Mouse (Mus musculus) T-cell, adult 2 months (primary cell): ENCODE data around the gene Tm4sf5.
A peak's percentile ranks its signal among the peaks of the same experiment; 100 is the strongest.
"Not testable (repeated sequence)": the region's sequence is repeated elsewhere in the genome, so short reads cannot be mapped to it uniquely, and the experiment has no call there.

Source experiments
- DNase-seq: peaks from one replicate; pipeline ENCODE4 v3.0.0; 2022; ENCODE audit warnings: low spot score

Gene Tm4sf5

DNA sequence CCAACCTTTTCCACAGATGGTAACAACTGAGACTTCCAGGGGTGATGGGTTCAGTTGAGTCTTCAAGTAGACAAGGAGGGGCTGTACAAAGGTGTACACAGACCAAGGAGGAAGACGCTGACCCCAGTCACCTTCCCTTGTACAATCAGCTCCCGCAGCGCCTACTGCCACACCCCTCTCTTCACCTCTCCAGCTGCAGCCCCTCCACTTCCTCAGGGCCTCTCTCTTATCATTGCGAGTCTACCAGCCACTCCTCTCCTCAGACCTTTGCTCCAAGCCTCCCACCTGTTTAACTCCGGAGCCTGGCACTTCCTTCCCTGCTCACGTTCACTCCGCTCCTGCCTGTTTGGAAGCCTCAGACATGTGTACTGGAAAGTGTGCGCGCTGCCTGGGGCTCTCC, at the start of gene Tm4sf5:
TSS of gene Tm4sf5 (plus strand) at position 275 of the 400 bp plus-strand sequence.
- DNase-seq, result no peak

DNA sequence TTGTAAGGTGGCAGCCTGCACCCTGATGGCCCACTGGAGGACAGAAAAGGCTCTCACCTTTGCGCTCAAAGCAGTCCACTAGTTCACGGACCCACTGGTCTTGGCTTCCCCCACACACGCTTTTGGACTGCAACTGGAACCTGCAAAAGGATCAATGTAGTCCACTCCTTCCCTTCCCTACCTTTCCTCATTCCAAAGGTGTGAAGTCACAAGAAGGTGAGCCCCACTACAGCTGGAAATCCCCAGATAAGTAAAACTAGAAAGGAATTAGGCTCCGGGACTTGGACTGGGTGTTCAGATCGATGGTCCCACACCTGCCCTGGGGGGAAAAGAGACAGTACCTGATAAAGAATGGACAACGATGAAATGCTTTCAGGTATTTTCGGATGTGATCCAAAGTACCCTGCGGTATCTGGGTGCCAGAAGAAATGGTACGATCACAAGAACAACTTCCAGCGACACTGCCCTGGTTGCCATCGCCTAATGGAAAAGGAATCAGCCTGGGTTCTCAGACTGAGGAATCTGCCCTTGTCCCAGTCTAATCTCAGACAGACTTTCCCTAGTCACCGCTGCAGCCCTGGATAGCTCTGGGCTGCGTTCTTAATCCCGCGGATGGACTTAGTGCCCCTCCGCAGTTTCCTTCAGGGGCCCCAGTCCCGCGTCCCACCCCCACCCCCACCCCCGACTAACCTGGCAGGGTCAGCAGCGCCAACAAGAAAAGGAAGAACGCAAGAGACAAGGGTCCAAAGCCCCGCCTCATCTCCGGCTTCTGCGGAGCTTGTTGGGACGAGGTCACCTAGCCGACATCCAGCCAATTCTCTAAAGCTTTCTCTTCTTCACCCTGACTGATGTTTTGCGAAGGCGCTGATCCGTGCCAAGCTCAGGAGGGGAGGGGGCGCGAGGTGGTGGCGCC, 46.1 kb upstream of the Tm4sf5 start, which contains the start of gene Zmynd15:
TSS of gene Zmynd15 (plus strand) at position 746 of the 913 bp plus-strand sequence.
- DNase-seq, result no peak

DNA sequence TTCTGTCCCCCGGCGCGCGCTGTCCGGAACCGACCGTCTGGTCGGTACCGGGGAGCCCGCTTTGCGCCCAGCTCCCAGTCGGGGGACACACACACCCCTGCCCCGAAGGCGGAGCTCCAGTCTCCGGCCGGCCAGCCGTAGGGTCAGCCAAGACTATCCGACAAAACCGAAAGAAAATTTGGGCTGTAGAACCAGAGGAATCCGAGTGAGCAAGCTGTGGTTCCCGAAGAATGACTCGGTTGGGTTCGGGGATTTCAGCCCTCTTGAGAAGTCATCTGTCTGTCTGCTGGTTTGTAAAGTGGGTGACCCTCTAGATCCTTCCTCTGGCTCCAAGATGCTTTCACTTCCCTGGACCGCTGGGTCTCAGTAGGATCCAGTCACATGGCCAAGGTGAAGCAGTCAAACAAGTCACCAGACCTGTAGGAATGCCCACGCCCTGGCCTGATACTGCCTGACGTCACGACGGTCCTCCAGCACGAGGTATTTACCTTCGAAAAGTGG, 45.4 kb upstream of the Tm4sf5 start, which contains the start of gene Cxcl16:
TSS of gene Cxcl16 (minus strand) at position 384 of the 501 bp plus-strand sequence.
- no peak for DNase-seq

DNA sequence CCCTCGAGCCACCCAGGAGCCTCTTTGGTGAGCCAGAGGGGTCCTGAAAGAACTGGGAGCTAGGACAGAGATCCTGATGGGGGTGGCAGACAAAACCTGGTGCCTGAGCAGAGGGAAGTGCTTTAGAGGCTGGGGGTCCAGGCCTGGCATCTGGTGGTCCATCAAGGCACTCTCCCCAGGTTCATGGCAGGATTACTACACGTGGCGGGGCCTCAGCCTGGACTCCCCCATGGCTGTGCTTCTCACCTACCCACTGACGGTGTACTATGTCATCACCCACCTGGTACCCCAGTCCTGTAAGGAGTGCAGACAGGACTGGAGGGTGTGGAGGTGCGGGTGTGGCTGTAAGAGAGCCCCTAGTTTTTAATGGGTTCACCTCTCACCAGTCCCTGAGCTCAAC, 41.1 kb upstream of the Tm4sf5 start:
- no peak for DNase-seq

DNA sequence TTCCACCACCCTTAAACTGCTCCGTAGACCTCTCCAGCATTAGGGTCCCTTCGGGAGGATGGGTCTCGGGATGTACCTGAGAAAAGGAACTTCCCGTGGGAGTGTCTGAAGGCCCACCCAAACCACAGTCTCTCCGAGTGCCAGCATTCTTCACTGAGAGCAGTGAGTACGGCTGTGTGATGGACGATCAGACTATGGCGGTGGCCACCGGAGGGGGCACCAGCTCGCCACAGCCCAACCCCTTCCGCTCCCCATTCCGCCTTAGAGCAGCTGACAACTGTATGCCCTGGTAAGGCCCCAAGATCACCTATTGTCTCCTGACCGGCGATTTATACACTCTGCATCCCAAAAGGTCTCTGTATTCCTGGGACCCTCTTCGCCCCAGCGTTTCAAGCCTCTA, 39.8 kb upstream of the Tm4sf5 start:
- no peak for DNase-seq

DNA sequence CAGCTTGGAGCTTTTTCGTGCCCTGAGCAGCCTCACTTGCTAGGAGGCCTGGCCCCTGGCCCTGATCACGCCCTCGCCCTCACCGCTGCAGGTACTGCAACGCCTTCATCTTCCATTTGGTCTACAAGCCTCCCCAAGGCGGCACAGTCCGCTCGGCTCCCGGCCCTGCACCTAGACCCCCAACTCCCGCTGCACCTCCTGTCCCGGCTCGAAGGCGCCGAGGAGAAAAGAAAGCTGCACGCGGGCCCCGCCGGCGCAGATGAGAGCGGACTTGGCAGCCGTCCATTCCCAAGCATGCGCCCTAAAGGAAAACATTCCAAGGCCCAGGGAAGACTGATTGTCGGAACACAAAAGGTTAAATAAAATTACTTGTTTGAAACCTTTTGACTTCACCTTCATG, 39.2 kb upstream of the Tm4sf5 start:
- no peak for DNase-seq

DNA sequence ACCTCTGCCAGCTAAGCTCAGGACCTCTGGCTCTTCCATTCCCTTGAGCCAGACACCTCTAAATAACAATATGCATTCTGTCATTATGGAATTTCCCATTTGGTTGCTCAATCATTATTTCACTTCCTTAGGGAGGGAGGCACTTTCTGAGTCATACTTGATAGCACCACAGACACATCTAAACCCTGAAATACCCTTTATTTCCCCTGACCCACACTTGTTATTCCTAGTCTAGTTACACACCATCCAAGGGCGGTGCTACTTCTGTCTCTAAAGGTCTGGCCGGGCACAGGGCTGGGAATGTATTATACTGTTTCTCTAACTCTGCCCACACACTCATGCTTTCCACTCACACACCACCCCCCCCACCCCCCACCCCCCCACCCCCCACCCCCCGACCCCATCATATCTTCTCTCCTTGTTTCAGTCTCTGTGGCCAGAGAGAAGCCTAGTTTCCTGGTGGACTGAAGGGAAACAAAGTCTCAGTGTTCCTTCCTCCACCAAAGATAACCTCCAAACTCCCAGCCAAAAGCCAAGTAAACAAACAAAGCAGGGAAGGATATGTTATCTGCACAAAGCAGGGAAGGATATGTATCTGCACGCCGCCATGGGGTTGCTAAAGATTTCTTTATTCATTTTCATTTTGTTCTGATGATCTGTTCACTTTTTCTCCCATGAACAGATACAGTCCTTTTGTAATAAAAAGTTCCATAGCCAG, 37.0 kb upstream of the Tm4sf5 start:
- no peak for DNase-seq

DNA sequence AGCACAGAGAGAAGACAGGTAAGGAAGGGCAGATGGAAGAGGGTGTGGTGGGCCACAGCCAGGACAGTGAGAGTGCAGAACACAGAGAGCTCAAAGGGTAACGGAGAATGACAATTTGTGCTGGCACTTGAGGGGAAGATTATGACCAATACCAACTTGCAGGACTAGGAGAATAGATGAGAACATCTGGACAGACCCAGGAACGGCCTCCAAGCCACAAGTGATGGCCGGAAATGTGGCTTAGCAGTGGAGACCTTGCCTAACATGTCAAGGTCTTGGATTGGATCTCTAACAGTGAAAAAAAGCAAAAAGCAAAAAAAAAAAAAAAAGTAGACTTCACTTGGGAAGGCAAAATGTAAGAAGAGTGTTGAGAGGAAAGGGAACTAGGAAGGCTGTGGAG, 35.3 kb upstream of the Tm4sf5 start:
- no peak for DNase-seq

DNA sequence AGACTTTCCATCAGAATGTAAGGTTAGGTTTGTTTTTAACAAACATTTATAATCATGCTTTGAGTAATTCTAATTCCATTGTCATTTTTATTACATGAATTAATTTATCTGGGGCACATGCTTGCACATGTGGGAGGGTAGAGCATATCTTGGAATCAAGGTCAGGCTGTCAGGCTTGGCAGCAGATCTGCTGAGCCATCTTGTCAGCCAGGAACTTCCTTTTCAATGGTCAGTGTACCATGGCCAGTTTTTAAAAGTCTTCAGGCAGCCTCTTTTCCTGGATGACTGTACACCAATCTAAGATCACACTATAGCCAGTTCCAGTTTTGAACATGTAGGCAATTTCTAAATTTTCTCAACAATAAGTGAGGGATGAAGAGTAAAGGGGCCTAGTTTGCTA, 32.3 kb upstream of the Tm4sf5 start:
- no peak for DNase-seq

DNA sequence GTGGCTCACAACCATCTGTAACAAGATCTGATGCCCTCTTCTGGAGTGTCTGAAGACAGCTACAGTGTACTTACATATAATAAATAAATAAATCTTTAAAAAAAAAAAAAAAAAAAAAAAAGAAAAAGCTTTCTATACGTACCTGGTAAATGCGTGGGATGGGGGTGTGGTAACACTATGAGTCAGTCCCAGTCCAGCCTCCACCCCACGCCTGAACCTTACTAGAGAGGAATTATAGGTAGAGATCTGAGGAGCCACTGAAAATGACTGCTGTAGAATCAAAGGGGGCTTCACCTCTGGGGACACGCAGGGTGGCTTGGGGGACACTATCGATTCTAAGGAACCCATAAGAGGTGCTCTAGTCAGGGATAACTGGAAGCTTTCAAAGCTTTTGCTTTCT, 31.8 kb upstream of the Tm4sf5 start:
- not testable (repeated sequence) for DNase-seq

DNA sequence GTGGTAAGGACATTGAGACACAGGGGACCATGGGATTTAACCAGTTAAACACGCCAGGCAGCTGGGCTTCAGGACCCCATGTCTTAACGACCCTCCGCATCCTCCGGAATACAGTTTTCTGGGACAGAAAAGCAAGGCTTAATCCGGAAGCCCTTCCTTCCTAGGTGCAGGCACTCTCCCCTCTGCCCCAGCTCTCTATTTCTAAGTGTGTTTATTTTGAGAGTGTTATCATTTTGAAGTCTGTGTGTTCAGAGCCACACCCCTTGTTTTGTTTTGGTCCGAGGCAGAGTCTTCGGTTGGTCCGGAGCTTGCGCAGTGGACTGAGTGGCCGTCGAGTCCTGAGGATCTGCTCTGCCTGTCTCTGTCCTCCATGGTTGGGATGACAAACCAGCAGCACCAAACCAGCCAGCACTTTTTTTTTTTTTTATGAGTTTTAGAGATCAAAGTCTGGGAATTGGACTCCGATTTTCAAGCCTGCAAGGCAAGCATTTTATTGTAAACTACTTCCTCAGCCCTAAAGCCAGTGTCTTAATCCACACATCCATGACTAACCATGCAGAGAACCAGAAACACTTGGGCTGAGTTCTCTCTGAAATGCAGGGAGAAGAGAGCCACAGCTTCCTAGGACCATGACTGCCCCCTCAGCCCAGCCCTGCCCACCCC, 30.0 kb upstream of the Tm4sf5 start:
- DNase-seq, result no peak

DNA sequence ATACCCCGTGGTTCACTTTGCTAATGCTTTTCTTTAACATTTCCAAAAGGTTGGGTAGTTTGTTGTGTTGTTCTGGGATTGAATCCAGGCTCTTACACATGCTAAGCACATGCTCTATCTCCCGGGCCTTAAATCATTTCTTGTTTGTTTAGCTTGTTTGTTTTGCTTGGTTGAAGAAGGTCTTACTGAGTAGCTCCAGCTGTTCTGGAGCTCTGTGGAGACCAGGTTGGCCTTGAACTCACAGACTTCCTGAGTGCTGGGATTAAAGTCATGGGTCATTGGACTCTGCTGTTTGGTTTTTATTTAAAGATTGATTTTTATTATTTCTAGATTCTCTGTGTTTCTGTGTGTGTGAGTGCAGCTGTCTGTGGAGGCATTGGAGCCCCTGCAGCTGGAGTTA, 19.5 kb upstream of the Tm4sf5 start:
- no peak for DNase-seq

DNA sequence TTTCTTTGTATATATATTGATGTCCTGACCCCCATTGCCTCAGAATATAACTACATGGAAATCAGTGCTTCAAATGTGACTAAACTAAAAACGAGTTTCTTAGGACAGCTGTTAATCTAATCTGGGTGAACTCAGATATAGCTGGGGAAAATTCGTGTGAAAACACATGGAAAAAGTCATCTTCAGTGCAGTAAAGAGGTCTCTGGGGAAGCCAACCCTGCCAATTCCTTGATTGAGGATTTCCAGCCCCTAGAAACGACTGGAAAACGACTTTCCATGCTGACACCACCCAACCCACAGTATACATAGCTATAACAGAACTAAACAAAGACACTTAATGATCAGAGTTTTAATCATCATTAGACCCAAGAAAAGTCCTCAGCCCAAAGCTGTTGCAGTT, 17.2 kb upstream of the Tm4sf5 start:
- DNase-seq, result no peak

DNA sequence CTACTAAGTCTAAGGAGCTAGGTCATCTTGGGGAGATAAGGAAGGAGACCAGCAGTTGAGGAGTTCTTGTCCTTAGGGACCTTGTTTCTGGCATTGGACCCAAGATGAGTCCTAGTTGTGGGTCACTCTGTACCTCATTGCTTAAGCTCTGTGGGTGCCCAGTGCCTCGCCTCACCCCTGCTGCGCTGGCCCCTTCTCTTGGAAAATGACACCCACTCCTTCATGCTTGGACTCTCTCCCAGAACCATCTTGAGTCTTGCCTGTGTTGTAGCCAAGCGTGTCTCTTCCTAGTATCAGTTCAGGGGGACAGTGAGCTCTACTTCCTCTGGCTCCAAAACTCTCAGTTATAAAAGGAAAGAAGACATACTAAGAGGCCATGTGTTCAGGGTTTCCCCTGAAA, 15.9 kb upstream of the Tm4sf5 start:
- DNase-seq, result no peak

DNA sequence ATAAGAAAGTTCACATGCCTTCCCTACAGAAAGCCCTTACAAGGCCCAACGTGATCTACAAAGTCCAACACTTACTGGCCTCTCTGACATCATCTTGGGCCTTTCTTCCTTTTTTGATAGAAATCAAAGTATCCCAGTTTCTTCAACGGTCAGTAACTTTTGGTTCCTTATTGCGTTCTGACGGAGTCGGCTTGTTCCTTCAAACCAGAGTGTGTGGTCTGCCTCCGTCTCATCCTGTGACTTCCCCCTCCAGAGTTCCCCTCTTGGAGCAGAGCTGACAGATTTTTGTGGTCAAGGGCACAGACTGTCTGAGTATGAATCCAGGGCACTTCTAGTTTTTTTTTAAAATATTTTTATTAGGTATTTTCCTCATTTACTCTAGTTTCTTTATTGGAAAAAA, 15.4 kb upstream of the Tm4sf5 start:
- no peak for DNase-seq

DNA sequence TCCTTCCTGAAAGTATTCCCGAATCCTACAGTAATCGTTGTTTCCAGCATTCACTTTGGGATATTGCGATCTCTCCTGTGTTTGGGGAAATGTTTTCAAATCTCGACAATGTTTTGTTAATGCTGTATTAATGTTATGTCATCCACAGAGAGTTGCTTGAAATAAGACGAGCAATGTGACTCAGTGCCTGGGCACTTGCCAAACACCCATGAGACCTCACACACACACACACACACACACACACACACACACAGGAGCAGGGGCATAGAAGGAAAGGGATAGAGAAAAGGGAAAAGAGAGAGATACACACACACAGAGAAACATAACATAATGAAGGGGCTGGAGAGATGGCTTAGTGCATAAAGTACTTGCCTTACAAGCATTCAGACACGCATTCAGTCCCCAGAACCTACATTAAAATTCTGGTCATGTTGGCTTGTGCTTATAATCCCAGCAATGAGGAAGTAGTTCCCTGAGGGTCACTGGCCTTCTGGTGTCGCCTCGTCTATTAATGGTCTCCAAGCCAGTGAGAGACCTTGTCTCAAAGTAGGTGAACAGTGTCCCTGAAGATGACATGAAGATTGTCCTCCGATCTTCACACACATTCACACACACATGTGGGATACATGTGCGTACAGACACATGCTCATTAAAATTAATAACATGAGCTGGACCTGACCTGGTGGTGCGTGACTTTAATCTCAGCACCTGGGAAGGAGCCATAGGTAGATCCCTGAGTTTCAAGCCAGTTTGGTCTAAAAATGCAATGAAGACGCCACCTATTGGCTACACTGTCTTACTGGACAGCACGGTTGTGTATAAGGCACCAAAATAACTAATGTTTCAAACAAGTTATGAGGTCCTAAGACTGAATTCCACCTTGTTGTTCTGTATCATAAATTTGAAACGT, 5.2 kb upstream of the Tm4sf5 start:
- DNase-seq, result no peak

DNA sequence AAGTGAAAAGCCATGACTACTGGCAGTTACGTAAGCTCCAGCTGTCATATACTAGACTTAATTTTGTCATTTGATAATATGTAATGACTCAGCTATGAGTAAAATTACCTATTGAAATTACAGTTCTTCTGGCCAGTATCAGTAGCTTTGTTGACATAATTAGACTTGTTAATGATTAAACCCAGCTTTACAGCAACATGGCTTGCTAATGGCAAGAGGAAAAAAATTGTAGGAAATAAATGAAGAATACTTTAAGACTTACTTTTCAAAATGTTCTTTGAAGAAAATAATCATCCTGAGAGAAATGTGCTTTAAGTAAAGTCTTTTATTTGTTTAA, 4.6 kb upstream of the Tm4sf5 start:
- no peak for DNase-seq

DNA sequence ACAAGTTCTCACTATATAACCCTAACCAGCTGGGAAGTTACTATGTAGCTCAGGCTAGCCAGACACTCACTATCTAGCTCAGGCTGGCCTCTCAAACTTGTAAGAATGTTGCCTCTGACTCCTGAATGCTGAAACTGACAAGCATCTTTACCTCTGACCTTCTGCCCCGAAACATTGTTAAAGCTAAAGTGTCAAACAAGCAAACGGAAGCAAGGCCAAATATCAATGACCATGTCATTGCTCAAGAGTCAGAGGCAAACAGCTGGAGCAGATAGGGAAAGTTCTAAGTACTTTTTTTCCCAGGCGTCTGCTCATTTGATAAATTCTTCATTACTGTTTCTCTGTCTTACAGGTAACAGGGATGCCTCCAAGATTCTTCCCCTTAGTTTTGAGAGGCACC, 3.0 kb upstream of the Tm4sf5 start:
- DNase-seq, result no peak

DNA sequence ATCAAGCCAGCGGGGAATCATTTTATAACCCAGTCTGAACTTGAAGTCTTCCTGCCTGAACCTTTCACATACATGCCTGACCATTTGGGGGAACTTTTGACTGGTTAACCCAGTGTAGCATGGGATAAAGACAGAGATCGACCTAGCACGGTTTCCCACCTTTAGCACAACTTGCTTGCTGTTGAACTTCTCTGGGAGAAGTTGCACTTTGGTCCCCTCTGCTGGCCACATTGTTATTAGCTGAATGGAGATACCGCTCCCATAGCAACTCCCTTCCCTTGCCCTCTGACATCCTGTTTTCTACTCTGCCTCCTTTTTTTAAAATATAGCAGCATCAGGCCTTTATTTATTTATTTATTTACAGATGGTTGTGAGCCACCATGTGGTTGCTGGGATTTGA, 1.3 kb downstream of the Tm4sf5 start:
- peak; percentile 79 for DNase-seq

DNA sequence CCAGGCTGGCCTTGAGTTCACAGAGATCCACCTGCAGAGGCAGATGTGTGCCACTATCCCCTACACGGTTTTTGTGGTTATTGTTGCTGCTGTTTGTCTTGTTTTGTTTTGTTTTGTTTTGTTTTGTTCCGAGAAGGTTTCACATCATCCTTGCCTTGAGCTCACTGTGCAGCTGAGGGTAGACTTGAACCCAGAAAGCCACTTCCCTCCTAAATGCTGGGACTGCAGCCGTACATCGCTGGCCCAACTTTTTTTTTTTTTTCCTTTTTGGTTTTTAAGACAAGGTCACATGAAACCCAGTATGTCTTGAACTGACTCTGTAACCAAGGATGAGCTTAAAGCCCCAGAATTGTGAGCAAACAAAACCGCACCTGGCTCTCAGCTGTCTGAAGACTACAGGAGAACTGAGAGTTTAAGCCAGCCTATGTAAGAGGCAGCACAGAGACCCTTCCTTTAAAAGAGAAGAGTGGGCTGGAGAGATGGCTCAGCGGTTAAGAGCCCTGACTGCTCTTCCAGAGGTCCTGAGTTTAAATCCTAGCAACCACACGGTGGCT, 2.0 kb downstream of the Tm4sf5 start:
- DNase-seq, result no peak
